Mouse (Mus musculus) embryonic fibroblast, embryonic 13.5 days (primary cell): Measurements from ENCODE around the gene Pdxdc1. TPM values are rescaled to one million over a fixed set of nuclear protein-coding genes. Genes with fewer than 3 reads are reported as not detected.

Source experiments
- H3K27ac ChIP-seq: 2 replicates; pipeline ENCODE4 v1.5.1; 2012; ENCODE audit warnings: low read length, control low read depth, inconsistent platforms; ENCODE audit not compliant: insufficient read depth
- H3K4me1 ChIP-seq: 2 replicates; pipeline ENCODE4 v1.6.1; 2011; ENCODE audit warnings: low read length; ENCODE audit not compliant: control insufficient read depth, insufficient read depth
- H3K4me3 ChIP-seq: 2 replicates; pipeline ENCODE4 v1.5.1; 2011; ENCODE audit warnings: mild to moderate bottlenecking, control low read depth, low read length; ENCODE audit not compliant: insufficient read depth
- CTCF ChIP-seq: IDR thresholded peaks from 2 replicates; pipeline ENCODE4 v1.5.1; 2011; ENCODE audit warnings: mild to moderate bottlenecking, control low read depth, low read length, moderate library complexity, borderline replicate concordance; ENCODE audit not compliant: insufficient read depth
- POLR2A ChIP-seq: IDR thresholded peaks from 2 replicates; pipeline ENCODE4 v1.6.1; 2011; ENCODE audit warnings: low read depth, mild to moderate bottlenecking, control low read depth, low read length, moderate library complexity
- polyA plus RNA-seq: library from polyadenylated mRNA; stranded (reverse); fragments of >200 nt; gene quantifications from 2 replicates; pipeline ENCODE4 v1.2.4, GENCODE M21; 2011; ENCODE audit warnings: low read depth; ENCODE audit not compliant: missing spikeins, insufficient read length

The Pdxdc1 gene
- polyA plus RNA-seq, 1 experiment: 220 TPM

DNA sequence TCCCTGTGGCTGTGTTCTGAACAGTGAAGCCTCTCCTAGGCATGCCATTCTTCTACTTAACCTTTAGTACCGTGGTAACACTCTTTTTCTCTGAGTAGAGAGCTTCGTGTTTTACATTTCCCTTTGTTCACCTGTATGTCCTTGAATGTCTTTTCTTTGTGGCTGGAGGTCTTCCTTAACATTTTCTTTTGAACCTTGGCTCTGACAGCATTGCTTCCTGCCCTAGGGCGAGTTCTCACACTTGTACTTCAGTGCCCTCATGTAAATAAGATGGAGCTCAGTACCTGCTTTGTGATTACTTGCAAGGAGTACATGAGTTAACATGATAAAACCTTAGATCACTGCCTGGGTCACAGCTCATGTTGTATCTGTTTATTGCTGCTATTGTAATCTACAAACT lies 117.0 kb downstream of the Pdxdc1 start:
- H3K27ac ChIP-seq: no peak overlapping the region
- no peak for TF ChIP-seq CTCF
- no peak for TF ChIP-seq POLR2A

More for the DNA sequence above, 117.0 kb downstream of the Pdxdc1 start:
- peaks cover 3% of the 10 kb centered on the region for H3K4me1 ChIP-seq
- H3K4me3 ChIP-seq: no peak overlapping the region

Other genes starting within 250 kb of the Pdxdc1 start
- 33.4 and 38.1 TPM in 2 replicates for gene Parn, start 235.0 kb downstream of the Pdxdc1 start, polyA plus RNA-seq
- 40.0 and 51.7 TPM in 2 replicates for gene Bfar, start 231.3 kb downstream of the Pdxdc1 start, polyA plus RNA-seq
- 2.7 and 3.8 TPM in 2 replicates for gene 3110001I22Rik, start 231.2 kb downstream of the Pdxdc1 start, polyA plus RNA-seq
- not detected in 2 replicates for gene Pla2g10, start 172.1 kb downstream of the Pdxdc1 start, polyA plus RNA-seq
- gene Rrn3, start 122.4 kb downstream of the Pdxdc1 start, polyA plus RNA-seq: 52.4 and 52.5 TPM in 2 replicates
- 73.3 and 82.0 TPM in 2 replicates for gene Ntan1, start 84.3 kb downstream of the Pdxdc1 start, polyA plus RNA-seq
- 4.7 and 5.1 TPM in 2 replicates for gene Mpv17l, start within 50 bp of the Pdxdc1 start, polyA plus RNA-seq
- gene 2900011O08Rik, start 83.5 kb upstream of the Pdxdc1 start, polyA plus RNA-seq: 0.65 and 1.1 TPM in 2 replicates
- not detected in 2 replicates for gene Ifitm7, start 83.8 kb upstream of the Pdxdc1 start, polyA plus RNA-seq